In the genomic region with DNA sequence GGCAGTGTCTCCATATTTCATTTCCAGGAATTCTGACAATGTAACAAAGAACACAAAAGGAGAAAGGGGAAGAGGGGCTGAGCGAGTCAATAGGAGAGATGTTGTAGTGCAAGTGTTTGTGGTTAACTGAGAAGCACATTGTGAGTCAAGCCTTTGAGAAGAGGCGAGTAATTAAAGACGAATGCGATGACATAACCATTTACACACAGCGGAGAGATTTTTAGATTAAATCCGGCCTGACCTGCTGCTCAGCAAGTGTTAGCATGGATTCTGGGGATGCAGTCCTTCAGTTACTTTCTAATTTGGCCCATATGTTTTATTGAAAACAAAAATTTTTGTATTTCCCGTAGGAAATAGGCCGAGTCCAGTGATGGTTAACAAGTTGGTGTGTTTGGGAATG, we compare ENCODE assay signal across 20 mouse cellular contexts.
"Had no signal": no experiment of that assay in that cellular context is flagged by ENCODE, and none has a peak within 500 bp of the region (broad histone marks: within the 10 kb centered on the region; RNA-seq: fewer than 3 reads in every experiment).

No protein-coding gene starts in this region.

- H3K9ac ChIP-seq: liver, embryonic 14.5 days; liver, postnatal 0 days; lung, embryonic 14.5 days; midbrain, embryonic 12.5 days; midbrain, embryonic 15.5 days; neural tube, embryonic 12.5 days; neural tube, embryonic 15.5 days had no signal

- DNase-seq: kidney, postnatal 25 days; layer of hippocampus, adult 9-11 months; liver, postnatal 0 days; lung, embryonic 14.5 days; right cerebral cortex, adult 18-20 months; right cerebral cortex, postnatal 14 days; right cerebral cortex, postnatal 4 days; thymus, adult 2 months; thymus, postnatal 14 days; thymus, postnatal 4 days had no signal

- H3K4me1 ChIP-seq: midbrain, embryonic 12.5 days; midbrain, embryonic 15.5 days; neural tube, embryonic 12.5 days; neural tube, embryonic 15.5 days had no signal

- H3K36me3 ChIP-seq: midbrain, embryonic 12.5 days; midbrain, embryonic 15.5 days; neural tube, embryonic 12.5 days; neural tube, embryonic 15.5 days had no signal

- H3K27me3 ChIP-seq: midbrain, embryonic 12.5 days; midbrain, embryonic 15.5 days; neural tube, embryonic 12.5 days; neural tube, embryonic 15.5 days had no signal

- H3K4me2 ChIP-seq: lung, embryonic 14.5 days; midbrain, embryonic 12.5 days; midbrain, embryonic 15.5 days; neural tube, embryonic 12.5 days; neural tube, embryonic 15.5 days had no signal

- H3K4me3 ChIP-seq: layer of hippocampus, adult 2 months; midbrain, embryonic 12.5 days; midbrain, embryonic 15.5 days; neural tube, embryonic 12.5 days; neural tube, embryonic 15.5 days had no signal

- H3K9me3 ChIP-seq: midbrain, embryonic 12.5 days; midbrain, embryonic 15.5 days; neural tube, embryonic 12.5 days; neural tube, embryonic 15.5 days had no signal

- H3K27ac ChIP-seq: kidney, postnatal 0 days; layer of hippocampus, adult 2 months; liver, embryonic 14.5 days; macrophage; midbrain, embryonic 12.5 days; midbrain, embryonic 15.5 days; neural tube, embryonic 12.5 days; neural tube, embryonic 15.5 days; stomach, postnatal 0 days had no signal

- ATAC-seq: liver, postnatal 0 days; lung, postnatal 0 days; midbrain, embryonic 15.5 days had no signal
